Mouse (Mus musculus) small intestine, adult 2 months (tissue): Measurements from ENCODE around the gene Cpeb1. TPM values are rescaled to one million over a fixed set of nuclear protein-coding genes. Genes with fewer than 3 reads are reported as not detected.
"Not testable (repeated sequence)": the region's sequence is repeated elsewhere in the genome, so short reads cannot be mapped to it uniquely, and the experiment has no call there.

Experiments used
- H3K27ac ChIP-seq: fragments of 200-500 bp; 2 replicates; pipeline ENCODE4 v1.5.1; 2012; ENCODE audit warnings: low read depth, low read length, control low read depth, inconsistent platforms; ENCODE audit not compliant: insufficient read depth
- H3K27me3 ChIP-seq: fragments of 200-500 bp; 2 replicates; pipeline ENCODE4 v1.6.1; 2012; ENCODE audit warnings: mild to moderate bottlenecking, moderate library complexity, low read length, inconsistent platforms; ENCODE audit not compliant: control insufficient read depth, insufficient read depth
- H3K36me3 ChIP-seq: fragments of 200-500 bp; 2 replicates; pipeline ENCODE4 v1.6.1; 2012; ENCODE audit warnings: mild to moderate bottlenecking, low read length, control low read depth, inconsistent platforms; ENCODE audit not compliant: control insufficient read depth, insufficient read depth
- H3K4me1 ChIP-seq: fragments of 200-500 bp; 2 replicates; pipeline ENCODE4 v1.6.1; 2012; ENCODE audit warnings: low read length, inconsistent platforms, mixed read lengths; ENCODE audit not compliant: control insufficient read depth, insufficient read depth, insufficient read length
- H3K4me3 ChIP-seq: fragments of 200-500 bp; 2 replicates; pipeline ENCODE4 v1.5.1; 2012; ENCODE audit warnings: low read depth, mild to moderate bottlenecking, control low read depth, inconsistent platforms, low read length, moderate library complexity
- CTCF ChIP-seq: fragments of 200-500 bp; IDR thresholded peaks from 2 replicates; pipeline ENCODE4 v1.5.1; 2012; ENCODE audit warnings: low read depth, mild to moderate bottlenecking, control low read depth, inconsistent platforms, low read length, moderate library complexity, mixed read lengths; ENCODE audit not compliant: insufficient replicate concordance, insufficient read length; ENCODE audit errors: extremely low read depth
- POLR2A ChIP-seq: fragments of 200-500 bp; IDR thresholded peaks from 2 replicates; pipeline ENCODE4 v1.6.1; 2012; ENCODE audit warnings: low read depth, mild to moderate bottlenecking, control low read depth, inconsistent platforms, low read length, moderate library complexity
- WGBS: fragments of 180-500 bp; shearing (Covaris S2); methylation state at CpG from one replicate; pipeline ENCODE4 v1.1.7; 2018; 5-methylcytosine and 5-hydroxymethylcytosine counted together
- polyA plus RNA-seq: library from polyadenylated mRNA; depleted of rRNA; stranded (reverse); fragments of >200 nt; gene quantifications from 2 replicates; pipeline ENCODE4 v1.2.3, GENCODE M21; 2012

Gene Cpeb1
- polyA plus RNA-seq, 1 experiment: 0.28 TPM

DNA sequence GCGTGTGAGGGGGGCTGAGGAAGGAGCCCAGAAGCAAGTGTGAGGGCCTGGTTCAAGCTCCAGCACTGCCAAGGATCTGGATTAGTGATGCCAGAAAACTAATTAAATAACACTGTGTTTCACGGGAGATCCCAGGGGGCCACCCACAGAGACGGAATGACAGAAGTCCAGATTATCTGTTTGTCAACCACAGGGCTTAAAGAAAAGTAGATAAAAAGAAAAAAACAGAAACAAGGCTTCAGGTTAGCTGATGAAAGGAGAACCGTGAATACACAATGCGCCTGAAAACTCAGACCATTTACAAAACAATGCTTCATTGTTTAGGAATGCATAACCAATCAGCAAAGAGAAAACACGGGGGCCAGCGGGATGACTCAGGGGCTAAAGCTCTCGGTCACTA lies 25.5 kb upstream of the Cpeb1 start:
- H3K27ac ChIP-seq: no peak overlapping the region
- no peaks in the 10 kb centered on the region for H3K4me1 ChIP-seq
- H3K36me3 ChIP-seq: no peaks in the 10 kb centered on the region
- TF ChIP-seq CTCF: no peak
- no peak for TF ChIP-seq POLR2A
- 6% methylated on average over 8 of the region's 8 CpGs for WGBS
- no peaks in the 10 kb centered on the region; the same call in 1 of the 2 replicates for H3K27me3 ChIP-seq
- no peak overlapping the region for H3K4me3 ChIP-seq

GRCm38 (mm10) chr7:81479531-81480090 lies 24.3 kb upstream of the Cpeb1 start:
- Histone ChIP-seq H3K27me3 (no peaks in the 10 kb centered on the region; the same call in 1 of the 2 replicates), H3K4me1 (no peaks in the 10 kb centered on the region), H3K36me3 (no peaks in the 10 kb centered on the region), H3K4me3 (no peak overlapping the region), H3K27ac (no peak overlapping the region)
- 62% methylated on average over 3 of the region's 3 CpGs for WGBS
- no peak for TF ChIP-seq POLR2A
- no peak for TF ChIP-seq CTCF

DNA sequence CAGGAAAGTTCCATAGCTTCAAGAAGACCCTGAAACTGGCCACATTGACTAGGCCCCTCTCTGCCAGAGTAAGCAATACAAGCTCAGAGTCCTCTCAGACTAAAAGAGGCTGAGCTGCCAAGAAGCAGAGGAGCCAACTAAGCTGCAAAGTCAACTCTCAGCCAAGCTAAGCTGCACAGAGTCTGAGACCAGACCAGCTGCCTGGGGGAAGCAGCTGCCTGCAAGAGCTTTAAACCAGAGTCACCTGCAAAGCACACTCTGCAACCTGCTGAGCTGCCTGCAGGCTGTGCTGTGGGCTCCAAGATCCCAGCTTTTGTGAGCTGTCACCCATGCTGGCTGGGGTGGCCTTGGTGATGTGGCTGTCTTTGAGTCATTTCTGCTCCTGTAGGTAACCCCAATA lies 23.0 kb upstream of the Cpeb1 start:
- not testable (repeated sequence) for H3K4me1 ChIP-seq, H3K27me3 ChIP-seq, H3K4me3 ChIP-seq, H3K36me3 ChIP-seq, H3K27ac ChIP-seq

- no peaks in the 10 kb centered on the region for H3K36me3 ChIP-seq
- 5% methylated on average over 24 of the region's 24 CpGs for WGBS
- no peaks in the 10 kb centered on the region for H3K4me1 ChIP-seq
- no peak overlapping the region for H3K27ac ChIP-seq
- TF ChIP-seq CTCF: no peak
- TF ChIP-seq POLR2A: no peak
- H3K4me3 ChIP-seq: no peak overlapping the region
- no peaks in the 10 kb centered on the region; the same call in 1 of the 2 replicates for H3K27me3 ChIP-seq
Measured at GRCm38 (mm10) chr7:81476833-81477232, 21.6 kb upstream of the Cpeb1 start.

GRCm38 (mm10) chr7:81475221-81475620 lies 20.0 kb upstream of the Cpeb1 start:
- WGBS: 80% methylated on average over 3 of the region's 3 CpGs
- no peaks in the 10 kb centered on the region for H3K27me3 ChIP-seq

DNA sequence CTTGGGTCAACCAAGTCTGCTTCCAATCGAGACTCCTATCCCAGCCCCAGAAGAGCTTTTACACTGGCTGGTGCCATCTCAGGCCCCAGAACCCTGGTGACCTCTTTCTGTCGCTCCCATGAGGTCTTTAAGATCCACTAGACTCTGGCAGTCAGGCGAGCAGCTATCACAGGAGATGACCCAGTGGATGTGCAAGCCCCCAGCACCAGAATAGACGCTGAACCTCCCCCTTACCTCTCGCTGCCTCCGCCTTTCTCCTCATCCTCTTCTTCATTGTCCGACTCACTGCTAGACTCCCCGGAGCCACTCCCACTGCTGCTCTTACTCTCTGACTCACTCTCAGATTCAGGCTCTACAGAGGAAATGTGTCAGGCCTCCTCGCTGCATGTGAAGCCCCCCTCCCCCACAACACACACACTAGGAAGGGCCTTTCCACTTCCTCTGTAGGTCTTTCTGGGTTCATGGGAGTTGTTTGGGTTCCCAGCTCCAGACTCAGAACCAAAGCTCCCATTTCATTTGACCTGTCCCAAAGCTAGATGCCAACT lies 9.7 kb upstream of the Cpeb1 start:
- H3K27ac ChIP-seq: no peak overlapping the region
- H3K36me3 ChIP-seq: no peaks in the 10 kb centered on the region
- no peak overlapping the region for H3K4me3 ChIP-seq
- 70% methylated on average over 9 of the region's 9 CpGs for WGBS
- TF ChIP-seq POLR2A (no peak), CTCF (no peak)
- H3K27me3 ChIP-seq: no peaks in the 10 kb centered on the region
- H3K4me1 ChIP-seq: no peaks in the 10 kb centered on the region

More at GRCm38 (mm10) chr7:81475221-81475620, 20.0 kb upstream of the Cpeb1 start:
- TF ChIP-seq CTCF: no peak
- TF ChIP-seq POLR2A: no peak
- H3K27ac ChIP-seq: no peak overlapping the region
- H3K4me1 ChIP-seq: no peaks in the 10 kb centered on the region
- H3K4me3 ChIP-seq: no peak overlapping the region
- H3K36me3 ChIP-seq: no peaks in the 10 kb centered on the region

DNA sequence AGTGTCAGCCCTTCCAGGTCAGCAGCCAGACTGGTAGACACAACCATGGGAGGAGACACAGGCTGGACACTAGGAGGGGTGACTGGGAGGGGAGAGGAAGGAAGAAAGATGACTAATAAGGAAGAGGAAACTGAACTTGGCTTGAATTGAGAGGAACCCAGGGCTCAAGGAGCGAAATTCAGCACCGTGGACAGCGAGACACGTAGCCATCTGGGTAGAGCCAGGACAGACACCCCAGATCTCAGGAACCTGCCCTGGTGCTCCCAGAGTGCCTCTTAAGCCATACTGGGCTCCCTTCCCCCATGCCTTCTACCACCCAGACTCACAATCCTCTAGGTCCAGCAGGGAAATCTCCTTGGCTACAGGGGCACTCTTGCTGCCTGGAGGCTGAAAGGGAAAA lies 8.9 kb upstream of the Cpeb1 start:
- WGBS: 2% methylated on average over 4 of the region's 4 CpGs

GRCm38 (mm10) chr7:81462815-81463214 lies 7.5 kb upstream of the Cpeb1 start:
- Histone ChIP-seq H3K27me3 (no peaks in the 10 kb centered on the region), H3K36me3 (no peaks in the 10 kb centered on the region), H3K4me3 (no peak overlapping the region), H3K4me1 (no peaks in the 10 kb centered on the region), H3K27ac (no peak overlapping the region)
- 74% methylated on average over 3 of the region's 3 CpGs for WGBS
- TF ChIP-seq POLR2A (no peak), CTCF (no peak)

More for the DNA sequence above, 8.9 kb upstream of the Cpeb1 start:
- Histone ChIP-seq H3K4me3 (no peak overlapping the region), H3K27me3 (no peaks in the 10 kb centered on the region), H3K27ac (no peak overlapping the region), H3K36me3 (no peaks in the 10 kb centered on the region), H3K4me1 (no peaks in the 10 kb centered on the region)
- TF ChIP-seq CTCF (no peak), POLR2A (no peak)
